Mouse (Mus musculus) lung, embryonic 16.5 days (tissue): ENCODE measurements at regions not wholly inside any gene's neighbourhood (a gene's known extent, or its start where the extent isn't known, plus 50 kb on each side); places are given as distances from the start of the nearest gene placed in this dataset.

Source experiments
- ATAC-seq: fragments of 200-750 bp; cut with Nextera tagmentation; 2 replicates; pipeline ENCODE4 v1.8.0; 2017; ENCODE audit warnings: low read depth, mild to moderate bottlenecking, moderate library complexity
- H3K27ac ChIP-seq: fragments of 300-500 bp; sonication (generic); 2 replicates; pipeline ENCODE4 v1.5.1; 2014; ENCODE audit warnings: mild to moderate bottlenecking, control low read depth, low read length
- H3K27me3 ChIP-seq: fragments of 300-500 bp; sonication (generic); 2 replicates; pipeline ENCODE4 v1.6.1; 2014; ENCODE audit warnings: low read depth, low read length, mixed read lengths; ENCODE audit not compliant: control insufficient read depth, insufficient read depth
- H3K36me3 ChIP-seq: fragments of 300-500 bp; sonication (generic); 2 replicates; pipeline ENCODE4 v1.6.1; 2014; ENCODE audit warnings: low read length; ENCODE audit not compliant: control insufficient read depth, insufficient read depth
- H3K4me1 ChIP-seq: fragments of 300-500 bp; sonication (generic); replicated peaks from 2 replicates; pipeline ENCODE4 v1.6.1; 2014; ENCODE audit warnings: low read length, mixed read lengths; ENCODE audit not compliant: control insufficient read depth, insufficient read depth
- H3K4me2 ChIP-seq: fragments of 300-500 bp; sonication (generic); 2 replicates; pipeline ENCODE4 v1.6.1; 2014; ENCODE audit warnings: low read depth, low read length, control low read depth
- H3K4me3 ChIP-seq: fragments of 300-500 bp; sonication (generic); 2 replicates; pipeline ENCODE4 v1.5.1; 2014; ENCODE audit warnings: mild to moderate bottlenecking, low read length, control low read depth
- H3K9ac ChIP-seq: fragments of 300-500 bp; sonication (generic); 2 replicates; pipeline ENCODE4 v1.6.1; 2014; ENCODE audit warnings: low read length, control low read depth
- H3K9me3 ChIP-seq: fragments of 300-500 bp; sonication (generic); 2 replicates; pipeline ENCODE4 v1.6.1; 2016; ENCODE audit warnings: low read length; ENCODE audit not compliant: control insufficient read depth
- WGBS: fragments of 180-500 bp; shearing (Covaris S2); extraction: QIAGEN DNeasy Blood & Tissue Kit; methylation state at CpG from one replicate; pipeline ENCODE4 v1.1.7; 2014; 5-methylcytosine and 5-hydroxymethylcytosine counted together

- H3K4me3 ChIP-seq = no peak overlapping the region
- H3K9ac ChIP-seq = no peak overlapping the region
- WGBS = 89% methylated on average over 3 of the region's 3 CpGs
- no peak for ATAC-seq
- no peaks in the 10 kb centered on the region for H3K27me3 ChIP-seq
- H3K4me1 ChIP-seq = 0 out of 2 replicates have a peak, but pooled peaks cover 2% of the 10 kb centered on the region
- no peaks in the 10 kb centered on the region for H3K9me3 ChIP-seq
- no peaks in the 10 kb centered on the region for H3K36me3 ChIP-seq
- H3K27ac ChIP-seq = no peak overlapping the region
- no peak overlapping the region for H3K4me2 ChIP-seq
These were observed 577.8 kb upstream of the Nrp1 start for GRCm38 (mm10) chr8:127780596-127780995.

- no peak for ATAC-seq
- no peaks in the 10 kb centered on the region for H3K4me1 ChIP-seq
- no peak overlapping the region for H3K27ac ChIP-seq
- H3K9ac ChIP-seq = no peak overlapping the region
- H3K4me2 ChIP-seq = no peak overlapping the region
- H3K4me3 ChIP-seq = no peak overlapping the region
- no peaks in the 10 kb centered on the region for H3K36me3 ChIP-seq
- H3K27me3 ChIP-seq = no peaks in the 10 kb centered on the region
- H3K9me3 ChIP-seq = no peaks in the 10 kb centered on the region
- WGBS = 29% methylated on average over 1 of the region's 1 CpGs
These were observed 577.4 kb upstream of the Nrp1 start for GRCm38 (mm10) chr8:127781011-127781410.

- H3K4me1 ChIP-seq = no peaks in the 10 kb centered on the region
- no peak for ATAC-seq
- WGBS = 90% methylated on average over 5 of the region's 5 CpGs
- no peak overlapping the region for H3K4me3 ChIP-seq
- H3K9ac ChIP-seq = no peak overlapping the region
- no peaks in the 10 kb centered on the region for H3K9me3 ChIP-seq
- no peak overlapping the region for H3K4me2 ChIP-seq
- H3K27me3 ChIP-seq = no peaks in the 10 kb centered on the region
- H3K36me3 ChIP-seq = no peaks in the 10 kb centered on the region
- H3K27ac ChIP-seq = no peak overlapping the region
These were observed 565.8 kb upstream of the Nrp1 start for GRCm38 (mm10) chr8:127792611-127793010.

- peaks cover 13% of the 10 kb centered on the region for H3K4me1 ChIP-seq
- H3K36me3 ChIP-seq = no peaks in the 10 kb centered on the region
- H3K27me3 ChIP-seq = no peaks in the 10 kb centered on the region
- no peak overlapping the region for H3K27ac ChIP-seq
- H3K9me3 ChIP-seq = no peaks in the 10 kb centered on the region
- no peak overlapping the region for H3K9ac ChIP-seq
- no peak overlapping the region for H3K4me3 ChIP-seq
- no peak for ATAC-seq
- 70% methylated on average over 6 of the region's 6 CpGs for WGBS
- H3K4me2 ChIP-seq = no peak overlapping the region
These were observed 558.4 kb upstream of the Nrp1 start for GRCm38 (mm10) chr8:127799849-127800471.

- H3K4me3 ChIP-seq = no peak overlapping the region
- peaks cover 13% of the 10 kb centered on the region for H3K4me1 ChIP-seq
- ATAC-seq = peak; percentile 41; the same call in 1 of the 2 replicates
- WGBS = 48% methylated on average over 7 of the region's 7 CpGs
- H3K27ac ChIP-seq = peak overlapping the region; percentile 80
- no peaks in the 10 kb centered on the region for H3K27me3 ChIP-seq
- no peaks in the 10 kb centered on the region for H3K9me3 ChIP-seq
- no peak overlapping the region for H3K9ac ChIP-seq
- 0 out of 2 replicates have a peak overlapping the region, but pooled peaks have one; percentile 2 for H3K4me2 ChIP-seq
- H3K36me3 ChIP-seq = no peaks in the 10 kb centered on the region
These were observed 556.3 kb upstream of the Nrp1 start for GRCm38 (mm10) chr8:127802136-127802535.

GRCm38 (mm10) chr8:127802661-127803333, 555.6 kb upstream of the Nrp1 start:
- Histone ChIP-seq H3K4me3 (no peak overlapping the region), H3K27me3 (no peaks in the 10 kb centered on the region), H3K9ac (no peak overlapping the region), H3K36me3 (no peaks in the 10 kb centered on the region), H3K27ac (peak overlapping the region; percentile 80), H3K4me2 (no peak overlapping the region), H3K9me3 (no peaks in the 10 kb centered on the region), H3K4me1 (peaks cover 13% of the 10 kb centered on the region)
- peak; percentile 90 for ATAC-seq
- 19% methylated on average over 5 of the region's 5 CpGs for WGBS

- Histone ChIP-seq H3K27me3 (no peaks in the 10 kb centered on the region), H3K4me3 (no peak overlapping the region), H3K36me3 (no peaks in the 10 kb centered on the region), H3K4me1 (peaks cover 5% of the 10 kb centered on the region; the same call in 1 of the 2 replicates), H3K9ac (no peak overlapping the region), H3K27ac (peak overlapping the region; percentile 77), H3K9me3 (no peaks in the 10 kb centered on the region), H3K4me2 (no peak overlapping the region)
- peak; percentile 74 for ATAC-seq
- WGBS = 42% methylated on average over 7 of the region's 7 CpGs
These were observed 548.9 kb upstream of the Nrp1 start for GRCm38 (mm10) chr8:127809203-127810155.

- ATAC-seq = no peak
- no peaks in the 10 kb centered on the region for H3K27me3 ChIP-seq
- no peaks in the 10 kb centered on the region for H3K9me3 ChIP-seq
- no peak overlapping the region for H3K9ac ChIP-seq
- no peak overlapping the region for H3K4me2 ChIP-seq
- H3K4me3 ChIP-seq = no peak overlapping the region
- H3K4me1 ChIP-seq = peaks cover 5% of the 10 kb centered on the region; the same call in 1 of the 2 replicates
- no peak overlapping the region for H3K27ac ChIP-seq
- no peaks in the 10 kb centered on the region for H3K36me3 ChIP-seq
- WGBS = 83% methylated on average over 8 of the region's 8 CpGs
These were observed 547.1 kb upstream of the Nrp1 start for GRCm38 (mm10) chr8:127811338-127811737.
